Mouse (Mus musculus) forebrain, embryonic 15.5 days (tissue): ENCODE data around the gene F3. TPM values are rescaled to one million over a fixed set of nuclear protein-coding genes. Genes with fewer than 3 reads are reported as not detected.

Source experiments
- ATAC-seq: fragments of 200-750 bp; cut with Nextera tagmentation; replicated peaks from 2 replicates; pipeline ENCODE4 v1.8.0; 2017; ENCODE audit warnings: mild to moderate bottlenecking, moderate TSS enrichment, moderate library complexity
- H3K27ac ChIP-seq: fragments of 300-500 bp; sonication (generic); replicated peaks from 2 replicates; pipeline ENCODE4 v1.5.1; 2015; ENCODE audit warnings: mild to moderate bottlenecking, inconsistent platforms
- H3K27me3 ChIP-seq: fragments of 300-500 bp; sonication (generic); 2 replicates; pipeline ENCODE4 v1.6.1; 2015; ENCODE audit warnings: inconsistent platforms
- H3K36me3 ChIP-seq: fragments of 300-500 bp; sonication (generic); 2 replicates; pipeline ENCODE4 v1.6.1; 2015; ENCODE audit warnings: mild to moderate bottlenecking, inconsistent platforms
- H3K4me1 ChIP-seq: fragments of 300-500 bp; sonication (generic); 2 replicates; pipeline ENCODE4 v1.6.1; 2015; ENCODE audit warnings: inconsistent platforms
- H3K4me2 ChIP-seq: fragments of 300-500 bp; sonication (generic); replicated peaks from 2 replicates; pipeline ENCODE4 v1.6.1; 2015; ENCODE audit warnings: mild to moderate bottlenecking, inconsistent platforms
- H3K4me3 ChIP-seq: fragments of 300-500 bp; sonication (generic); 2 replicates; pipeline ENCODE4 v1.5.1; 2015; ENCODE audit warnings: mild to moderate bottlenecking, inconsistent platforms
- H3K9ac ChIP-seq: fragments of 300-500 bp; sonication (generic); replicated peaks from 2 replicates; pipeline ENCODE4 v1.6.1; 2015; ENCODE audit warnings: mild to moderate bottlenecking, inconsistent platforms
- H3K9me3 ChIP-seq: fragments of 300-500 bp; sonication (generic); 2 replicates; pipeline ENCODE4 v1.6.1; 2016; ENCODE audit warnings: inconsistent platforms
- WGBS: fragments of 180-500 bp; shearing (Covaris S2); methylation state at CpG from one replicate; pipeline ENCODE4 v1.1.7; 2015; ENCODE audit warnings: mixed read lengths; 5-methylcytosine and 5-hydroxymethylcytosine counted together
- polyA plus RNA-seq: library from polyadenylated mRNA; unstranded; fragments of >200 nt; fragmentation: Nextera tagmentation; extraction: Ambion mirVana; gene quantifications from 2 replicates; pipeline ENCODE4 v1.2.1, GENCODE M21; 2015

The F3 gene
- polyA plus RNA-seq, 1 experiment from 2014 or later, result 8.9 TPM

DNA sequence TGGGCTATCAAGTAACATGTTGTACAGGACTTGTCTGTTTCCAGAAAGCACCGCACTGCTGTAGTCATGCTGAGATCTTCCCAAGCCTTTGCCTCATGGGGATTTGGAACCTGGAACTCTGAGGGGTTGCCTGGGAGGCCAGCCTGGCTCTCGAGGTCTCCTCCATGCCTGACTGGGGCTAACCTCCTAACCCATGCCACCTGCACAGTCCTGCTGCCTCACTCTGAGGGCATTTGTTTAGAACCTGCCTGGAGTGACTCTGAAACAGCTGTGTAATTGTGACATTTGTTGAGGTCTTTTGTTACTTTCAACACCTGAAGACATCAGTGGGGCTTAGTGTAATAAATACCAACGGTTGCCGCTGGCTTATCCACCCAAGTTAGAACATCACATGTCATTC lies 11.1 kb upstream of the F3 start:
- Histone ChIP-seq H3K4me1 (peaks cover 4% of the 10 kb centered on the region; the same call in 1 of the 2 replicates), H3K36me3 (no peaks in the 10 kb centered on the region), H3K9me3 (no peaks in the 10 kb centered on the region), H3K27ac (no peak overlapping the region), H3K4me2 (no peak overlapping the region), H3K9ac (no peak overlapping the region), H3K4me3 (no peak overlapping the region), H3K27me3 (no peaks in the 10 kb centered on the region)
- WGBS, result 83% methylated on average over 4 of the region's 4 CpGs
- no peak for ATAC-seq

DNA sequence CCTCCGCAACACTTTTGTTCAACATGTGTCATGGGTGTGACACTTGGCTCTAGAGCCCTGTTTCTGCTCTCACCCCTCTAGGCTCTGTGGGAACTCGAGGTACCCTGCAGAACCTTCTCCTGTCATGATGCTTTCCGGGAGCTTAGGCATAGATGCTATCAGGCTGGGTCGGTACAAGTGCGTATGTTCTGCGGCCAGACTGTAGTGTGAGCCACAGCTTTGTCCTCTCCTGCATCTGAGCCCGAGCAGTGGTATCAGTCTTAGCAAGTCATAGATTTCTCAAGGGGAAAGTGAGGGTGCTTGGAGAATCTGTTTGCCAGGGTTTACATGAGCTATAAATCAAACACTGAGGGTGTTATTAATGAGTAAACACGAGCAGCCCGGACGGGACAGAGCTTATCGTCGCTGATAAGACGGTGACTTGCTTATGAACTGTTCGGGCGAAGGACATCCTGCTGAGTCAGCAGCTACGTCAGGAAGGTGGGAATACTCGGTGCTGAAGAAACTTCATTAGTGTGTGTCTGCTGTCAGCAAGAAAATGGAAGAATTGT lies 10.1 kb upstream of the F3 start:
- no peaks in the 10 kb centered on the region for H3K9me3 ChIP-seq
- 76% methylated on average over 17 of the region's 17 CpGs for WGBS
- no peak overlapping the region for H3K4me2 ChIP-seq
- H3K36me3 ChIP-seq, result no peaks in the 10 kb centered on the region
- H3K4me3 ChIP-seq, result no peak overlapping the region
- no peak for ATAC-seq
- H3K4me1 ChIP-seq, result peaks cover 4% of the 10 kb centered on the region; the same call in 1 of the 2 replicates
- H3K27ac ChIP-seq, result no peak overlapping the region
- H3K9ac ChIP-seq, result no peak overlapping the region
- no peaks in the 10 kb centered on the region for H3K27me3 ChIP-seq

DNA sequence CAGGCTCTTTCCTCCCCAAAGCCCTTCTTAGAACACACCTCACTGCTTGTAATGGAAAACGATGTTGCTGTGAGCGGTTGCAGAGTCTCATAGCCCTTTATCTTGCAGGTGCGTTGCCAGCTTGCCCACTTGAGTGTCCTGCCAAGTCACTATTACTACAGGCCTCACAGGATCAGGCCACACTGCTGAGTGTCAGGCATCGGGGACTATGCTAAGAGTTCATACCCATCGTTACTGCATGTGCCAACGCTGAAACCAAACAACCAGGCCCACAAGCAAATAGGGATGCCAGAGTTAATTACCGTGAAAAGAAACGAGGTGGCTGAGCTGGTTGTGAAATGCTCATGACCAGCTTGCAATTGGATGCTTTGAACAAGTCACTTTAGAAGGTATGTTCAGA lies 9.5 kb upstream of the F3 start:
- no peaks in the 10 kb centered on the region for H3K36me3 ChIP-seq
- WGBS, result 45% methylated on average over 8 of the region's 8 CpGs
- H3K4me3 ChIP-seq, result no peak overlapping the region
- H3K27ac ChIP-seq, result no peak overlapping the region
- H3K27me3 ChIP-seq, result no peaks in the 10 kb centered on the region
- H3K4me2 ChIP-seq, result no peak overlapping the region
- ATAC-seq, result no peak
- no peaks in the 10 kb centered on the region for H3K9me3 ChIP-seq
- H3K9ac ChIP-seq, result no peak overlapping the region
- peaks cover 4% of the 10 kb centered on the region; the same call in 1 of the 2 replicates for H3K4me1 ChIP-seq

DNA sequence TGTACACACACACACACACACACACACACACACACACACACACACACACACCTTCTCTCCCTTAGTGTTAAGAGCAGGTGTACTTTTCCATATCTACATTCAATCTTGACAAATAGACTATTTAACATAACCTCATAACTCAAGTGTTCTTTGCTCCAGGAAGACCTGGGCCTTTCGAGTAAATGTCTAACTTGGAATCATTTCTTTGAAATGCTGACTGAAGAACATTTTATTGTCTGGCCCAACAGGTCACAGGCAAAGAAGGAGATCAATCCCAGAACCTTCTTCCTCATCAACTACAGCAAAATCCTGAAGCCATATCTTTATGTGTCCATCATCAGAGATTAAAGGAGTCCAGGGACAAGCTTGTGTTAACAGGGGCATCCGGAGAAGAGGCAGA lies 8.9 kb upstream of the F3 start:
- Histone ChIP-seq H3K4me1 (peaks cover 4% of the 10 kb centered on the region; the same call in 1 of the 2 replicates), H3K27me3 (no peaks in the 10 kb centered on the region), H3K9me3 (no peaks in the 10 kb centered on the region), H3K27ac (no peak overlapping the region), H3K4me3 (no peak overlapping the region), H3K9ac (no peak overlapping the region), H3K4me2 (no peak overlapping the region), H3K36me3 (no peaks in the 10 kb centered on the region)
- ATAC-seq, result no peak
- WGBS, result 94% methylated on average over 2 of the region's 2 CpGs

DNA sequence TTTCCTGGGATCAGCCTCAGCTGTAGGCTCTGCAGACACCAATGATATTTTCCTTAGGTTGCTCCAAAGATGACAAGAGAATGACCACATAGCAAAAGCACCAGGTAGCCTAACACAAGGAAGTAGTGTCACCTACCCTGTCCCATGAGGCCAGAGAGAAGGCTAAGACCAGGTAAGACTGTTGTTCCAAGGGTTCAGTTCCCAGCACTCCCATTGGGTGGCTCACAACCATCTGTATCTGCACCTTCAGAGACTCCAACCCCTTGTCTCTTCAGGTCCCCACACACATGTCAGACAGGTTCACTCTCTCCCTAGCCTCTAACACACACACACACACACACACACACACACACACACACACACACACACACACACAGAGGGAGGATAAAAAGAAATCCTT lies 8.0 kb upstream of the F3 start:
- no peak overlapping the region for H3K4me3 ChIP-seq
- H3K9me3 ChIP-seq, result no peaks in the 10 kb centered on the region
- peaks cover 4% of the 10 kb centered on the region; the same call in 1 of the 2 replicates for H3K4me1 ChIP-seq
- no peak overlapping the region for H3K27ac ChIP-seq
- H3K36me3 ChIP-seq, result no peaks in the 10 kb centered on the region
- H3K27me3 ChIP-seq, result no peaks in the 10 kb centered on the region
- ATAC-seq, result no peak
- no peak overlapping the region for H3K9ac ChIP-seq
- no peak overlapping the region for H3K4me2 ChIP-seq

DNA sequence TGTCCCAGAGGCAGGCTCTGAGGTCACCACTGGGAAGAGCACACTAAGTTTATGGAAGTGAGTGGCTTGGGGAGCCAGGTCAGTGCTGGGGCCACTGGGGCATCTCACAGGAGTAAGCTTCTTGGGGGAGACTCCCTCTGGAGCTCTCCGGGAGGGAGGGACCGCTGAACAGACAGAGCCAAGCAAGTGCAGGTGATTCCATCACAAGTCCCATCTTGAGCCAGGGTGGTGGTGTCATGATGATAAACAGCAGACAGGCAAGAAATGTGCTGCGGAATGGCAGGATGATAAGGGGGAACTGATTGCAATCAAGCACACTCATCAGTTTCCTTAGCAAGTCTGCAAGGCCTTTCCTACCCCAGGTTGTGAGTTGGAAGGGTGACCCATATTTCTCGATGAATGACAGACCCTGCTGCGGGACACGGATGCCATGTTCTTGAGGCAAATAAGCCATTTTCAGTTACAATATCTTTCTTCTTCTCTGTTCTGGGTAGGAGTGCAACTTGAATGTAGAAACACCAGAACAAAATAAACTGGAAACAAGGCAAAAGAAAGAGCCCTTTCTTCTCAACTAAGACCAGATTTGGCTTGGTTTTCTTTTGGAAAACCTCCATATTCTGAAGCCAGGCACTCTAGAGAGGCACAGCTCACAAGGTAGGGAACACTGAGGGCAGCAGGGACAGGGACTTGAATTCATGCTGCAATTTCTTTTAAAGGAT lies 7.4 kb upstream of the F3 start:
- Histone ChIP-seq H3K36me3 (no peaks in the 10 kb centered on the region), H3K27ac (no peak overlapping the region), H3K4me1 (peaks cover 4% of the 10 kb centered on the region; the same call in 1 of the 2 replicates), H3K27me3 (no peaks in the 10 kb centered on the region), H3K9me3 (no peaks in the 10 kb centered on the region), H3K4me2 (no peak overlapping the region), H3K4me3 (no peak overlapping the region), H3K9ac (no peak overlapping the region)
- 72% methylated on average over 6 of the region's 6 CpGs for WGBS
- no peak for ATAC-seq

DNA sequence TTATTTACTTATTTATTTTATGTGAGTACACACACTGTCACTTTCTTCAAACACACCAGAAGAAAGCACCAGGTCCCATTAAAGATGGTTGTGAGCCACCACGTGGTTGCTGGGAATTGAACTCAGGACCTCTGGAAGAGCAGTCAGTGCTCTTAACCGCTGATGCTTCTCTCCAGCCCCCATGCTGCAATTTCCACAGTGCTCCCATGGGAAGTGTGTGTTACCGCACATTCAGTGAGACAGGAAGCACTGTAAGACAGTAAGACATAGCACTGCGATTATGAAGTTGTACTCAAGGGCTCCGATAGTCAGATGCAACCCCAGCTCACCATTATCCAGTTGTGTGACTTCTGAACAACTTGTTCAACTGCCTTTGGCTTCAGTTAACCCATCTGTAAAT lies 6.9 kb upstream of the F3 start:
- WGBS, result 87% methylated on average over 5 of the region's 5 CpGs
- no peak for ATAC-seq
- Histone ChIP-seq H3K36me3 (no peaks in the 10 kb centered on the region), H3K4me3 (no peak overlapping the region), H3K27me3 (no peaks in the 10 kb centered on the region), H3K9me3 (no peaks in the 10 kb centered on the region), H3K9ac (no peak overlapping the region), H3K4me2 (no peak overlapping the region), H3K27ac (no peak overlapping the region), H3K4me1 (peaks cover 8% of the 10 kb centered on the region)

DNA sequence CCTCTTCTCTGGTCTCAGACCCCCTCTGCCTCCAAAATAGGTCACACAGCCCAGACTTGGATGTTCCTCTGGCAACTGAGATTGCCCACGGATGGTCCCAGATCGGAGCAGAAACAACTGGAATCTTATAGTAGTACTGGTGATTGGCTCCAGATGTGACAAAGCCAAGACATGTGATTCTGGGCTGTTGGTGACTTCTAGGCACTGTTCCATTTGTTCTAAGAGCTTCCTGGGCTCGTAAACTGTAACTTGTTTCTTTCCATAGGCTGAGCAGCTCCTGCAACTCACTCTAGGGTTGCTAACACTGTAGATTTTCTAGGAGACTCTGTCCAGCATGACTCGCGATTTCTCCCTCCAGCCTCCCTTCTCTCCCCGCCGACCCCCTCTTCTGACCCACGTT lies 4.7 kb upstream of the F3 start:
- Histone ChIP-seq H3K9me3 (no peaks in the 10 kb centered on the region), H3K27ac (no peak overlapping the region), H3K4me2 (no peak overlapping the region), H3K9ac (no peak overlapping the region), H3K4me3 (no peak overlapping the region), H3K36me3 (no peaks in the 10 kb centered on the region), H3K27me3 (no peaks in the 10 kb centered on the region), H3K4me1 (peaks cover 19% of the 10 kb centered on the region)
- ATAC-seq, result no peak
- 83% methylated on average over 8 of the region's 8 CpGs for WGBS

DNA sequence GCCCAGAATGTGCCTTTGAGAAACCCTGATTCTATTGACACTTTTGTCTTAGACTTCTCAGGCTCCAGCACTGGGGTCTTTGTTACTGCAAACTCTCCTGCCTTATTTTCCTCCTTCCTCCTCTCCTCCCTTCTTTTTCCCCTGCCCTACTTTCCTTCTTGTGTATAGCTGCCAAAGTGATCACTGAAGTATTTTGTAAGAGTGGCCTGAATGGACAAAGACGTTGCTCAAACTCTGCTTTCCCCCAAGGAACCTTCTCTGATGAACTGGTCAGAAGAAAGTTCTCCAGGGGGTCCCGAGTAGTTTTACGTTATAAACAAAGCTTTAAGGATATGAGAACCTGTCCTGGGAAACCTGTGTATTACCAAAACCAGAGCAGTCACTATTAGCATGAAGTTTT lies 3.6 kb upstream of the F3 start:
- Histone ChIP-seq H3K4me3 (no peak overlapping the region), H3K36me3 (no peaks in the 10 kb centered on the region), H3K27me3 (no peaks in the 10 kb centered on the region), H3K4me1 (peaks cover 29% of the 10 kb centered on the region), H3K9ac (no peak overlapping the region), H3K4me2 (no peak overlapping the region), H3K27ac (no peak overlapping the region), H3K9me3 (no peaks in the 10 kb centered on the region)
- WGBS, result 54% methylated on average over 3 of the region's 3 CpGs
- ATAC-seq, result no peak

DNA sequence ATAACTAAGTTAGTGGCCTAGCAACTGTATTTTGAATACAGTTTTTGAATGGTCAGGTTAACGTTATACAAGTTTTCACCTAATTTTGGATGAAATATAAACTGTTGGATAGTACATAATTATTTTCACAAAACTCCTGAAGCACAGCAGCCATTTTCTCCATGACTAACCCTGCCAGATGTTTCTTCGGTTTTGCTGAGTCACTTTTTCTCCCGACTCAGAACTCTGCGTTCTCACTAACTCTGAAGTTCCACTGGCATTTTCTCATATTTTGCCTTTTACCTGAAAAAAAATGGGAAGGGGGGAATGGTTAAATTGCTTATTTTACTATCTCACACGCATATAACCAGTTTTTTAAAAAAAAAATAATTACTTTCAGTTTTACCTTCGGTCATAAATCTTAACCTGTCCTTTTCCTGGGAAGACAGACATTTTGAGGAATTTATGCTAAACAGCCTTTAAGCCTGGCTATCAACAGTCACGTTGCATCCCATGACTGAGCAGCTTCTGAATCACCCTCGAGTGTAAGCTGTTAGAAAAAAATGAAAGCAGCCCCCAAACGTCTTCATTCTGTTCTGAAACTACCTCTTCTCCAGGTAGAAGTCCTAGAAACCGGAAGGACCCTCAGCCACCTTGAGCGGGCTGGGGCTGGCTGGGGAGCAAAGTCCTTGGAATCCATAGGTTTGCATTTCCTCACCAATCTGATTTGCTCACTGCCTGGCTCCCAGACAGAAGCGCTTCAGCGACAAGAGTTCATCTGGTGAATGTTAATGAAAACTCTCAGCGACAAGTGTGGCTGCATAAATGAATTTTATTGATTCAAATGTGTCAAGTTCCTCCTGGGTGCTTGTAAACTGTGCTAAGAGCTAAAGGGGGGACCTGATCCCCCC lies 2.3 kb upstream of the F3 start:
- Histone ChIP-seq H3K36me3 (no peaks in the 10 kb centered on the region), H3K4me3 (no peak overlapping the region), H3K27ac (0 out of 2 replicates have a peak overlapping the region, but pooled peaks have one; percentile 9), H3K4me1 (peaks cover 34% of the 10 kb centered on the region), H3K4me2 (peak overlapping the region; percentile 23; the same call in 1 of the 2 replicates), H3K9me3 (no peaks in the 10 kb centered on the region), H3K27me3 (no peaks in the 10 kb centered on the region), H3K9ac (no peak overlapping the region)
- 48% methylated on average over 14 of the region's 14 CpGs for WGBS
- ATAC-seq, result no peak

DNA sequence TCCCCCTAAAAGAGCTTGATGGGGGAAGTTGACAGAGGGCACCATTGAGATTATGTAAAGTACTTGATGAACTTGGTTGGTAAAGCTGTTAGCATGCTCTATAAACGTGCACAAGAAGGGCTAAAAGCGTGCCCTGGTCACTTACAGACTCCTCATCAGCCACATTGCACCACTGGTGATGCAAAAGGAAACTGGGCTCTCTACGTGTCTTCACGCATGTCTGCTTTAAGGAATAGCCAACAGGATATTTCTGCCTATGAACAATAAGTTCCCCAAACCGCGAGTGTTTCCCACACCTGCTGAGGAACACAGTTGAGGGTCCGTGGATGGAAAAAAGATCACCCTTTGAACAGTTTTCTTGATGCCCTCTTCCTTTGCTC lies 1.7 kb upstream of the F3 start:
- no peaks in the 10 kb centered on the region for H3K27me3 ChIP-seq
- WGBS, result 56% methylated on average over 7 of the region's 7 CpGs
- no peaks in the 10 kb centered on the region for H3K9me3 ChIP-seq
- H3K4me3 ChIP-seq, result no peak overlapping the region
- H3K9ac ChIP-seq, result no peak overlapping the region
- ATAC-seq, result no peak
- peaks cover 34% of the 10 kb centered on the region for H3K4me1 ChIP-seq
- H3K4me2 ChIP-seq, result no peak overlapping the region
- no peak overlapping the region for H3K27ac ChIP-seq
- H3K36me3 ChIP-seq, result no peaks in the 10 kb centered on the region

DNA sequence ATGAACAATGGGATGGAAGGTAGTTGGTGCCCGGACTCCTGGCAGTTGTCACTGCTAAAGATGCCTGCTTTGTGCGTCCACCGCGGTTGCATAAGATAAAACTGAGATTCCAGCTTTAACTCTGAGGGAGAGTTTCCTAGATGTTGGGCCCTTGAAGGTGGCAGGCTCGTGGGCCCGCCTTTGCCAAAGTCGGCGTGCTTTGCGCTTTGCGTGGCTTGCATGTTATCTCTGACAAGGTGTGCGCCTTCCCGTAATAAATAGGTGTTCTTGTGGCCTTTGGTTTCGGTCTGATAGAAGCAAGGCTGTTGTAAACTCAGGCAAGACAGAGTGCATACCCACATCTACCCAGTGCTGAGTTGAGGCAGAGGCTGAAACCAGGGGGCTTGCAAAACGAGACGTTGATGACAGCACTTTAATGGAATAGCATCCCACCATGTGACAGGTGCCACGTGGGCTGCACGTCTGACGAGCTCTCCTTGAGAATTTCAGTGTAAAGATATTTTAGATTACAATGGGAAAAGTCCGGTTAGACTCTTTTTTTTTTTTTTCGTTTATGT lies 709 bp downstream of the F3 start:
- H3K27me3 ChIP-seq, result no peaks in the 10 kb centered on the region
- no peaks in the 10 kb centered on the region for H3K9me3 ChIP-seq
- WGBS, result 4% methylated on average over 20 of the region's 20 CpGs
- peak; percentile 53 for ATAC-seq
- H3K4me3 ChIP-seq, result peak overlapping the region; percentile 84
- no peaks in the 10 kb centered on the region for H3K36me3 ChIP-seq
- H3K27ac ChIP-seq, result peak overlapping the region; percentile 52; the same call in 1 of the 2 replicates
- H3K4me1 ChIP-seq, result peaks cover 34% of the 10 kb centered on the region
- H3K9ac ChIP-seq, result peak overlapping the region; percentile 70
- H3K4me2 ChIP-seq, result peak overlapping the region; percentile 88
